Mouse (Mus musculus) heart, embryonic 16.5 days (tissue): ENCODE data around the gene Myo10. TPM values are rescaled to one million over a fixed set of nuclear protein-coding genes. Genes with fewer than 3 reads are reported as not detected.

ENCODE experiments used
- ATAC-seq: fragments of 200-750 bp; cut with Nextera tagmentation; replicated peaks from 2 replicates; pipeline ENCODE4 v1.8.0; 2017; ENCODE audit warnings: moderate number of reproducible peaks; ENCODE audit not compliant: insufficient read depth, low FRiP score; ENCODE audit errors: extremely low read depth
- H3K27ac ChIP-seq: fragments of 300-500 bp; sonication (generic); 2 replicates; pipeline ENCODE4 v1.5.1; 2014; ENCODE audit warnings: mild to moderate bottlenecking, low read length, control low read depth, moderate library complexity
- H3K27me3 ChIP-seq: fragments of 300-500 bp; sonication (generic); 2 replicates; pipeline ENCODE4 v1.6.1; 2014; ENCODE audit warnings: low read length, mixed read lengths; ENCODE audit not compliant: control insufficient read depth, insufficient read depth
- H3K36me3 ChIP-seq: fragments of 300-500 bp; sonication (generic); 2 replicates; pipeline ENCODE4 v1.6.1; 2014; ENCODE audit not compliant: control insufficient read depth, insufficient read depth
- H3K4me1 ChIP-seq: fragments of 300-500 bp; sonication (generic); 2 replicates; pipeline ENCODE4 v1.6.1; 2014; ENCODE audit warnings: low read length, mixed read lengths; ENCODE audit not compliant: control insufficient read depth, insufficient read depth
- H3K4me2 ChIP-seq: fragments of 300-500 bp; sonication (generic); 2 replicates; pipeline ENCODE4 v1.6.1; 2014; ENCODE audit warnings: low read depth, mild to moderate bottlenecking, control low read depth, low read length
- H3K4me3 ChIP-seq: fragments of 300-500 bp; sonication (generic); 2 replicates; pipeline ENCODE4 v1.5.1; 2014; ENCODE audit warnings: mild to moderate bottlenecking, control low read depth, low read length
- H3K9ac ChIP-seq: fragments of 300-500 bp; sonication (generic); 2 replicates; pipeline ENCODE4 v1.6.1; 2014; ENCODE audit warnings: low read length, control low read depth
- H3K9me3 ChIP-seq: fragments of 300-500 bp; sonication (generic); replicated peaks from 2 replicates; pipeline ENCODE4 v1.6.1; 2016; ENCODE audit warnings: low read length; ENCODE audit not compliant: control insufficient read depth
- WGBS: fragments of 180-500 bp; shearing (Covaris S2); extraction: QIAGEN DNeasy Blood & Tissue Kit; methylation state at CpG from one replicate; pipeline ENCODE4 v1.1.7; 2014; 5-methylcytosine and 5-hydroxymethylcytosine counted together
- polyA plus RNA-seq: library from polyadenylated mRNA; unstranded; fragments of >200 nt; fragmentation: Nextera tagmentation; extraction: Ambion mirVana; gene quantifications from 2 replicates; pipeline ENCODE4 v1.2.1, GENCODE M21; 2015

Gene Myo10
- polyA plus RNA-seq: 14.9 and 15.1 TPM in 2 replicates

DNA sequence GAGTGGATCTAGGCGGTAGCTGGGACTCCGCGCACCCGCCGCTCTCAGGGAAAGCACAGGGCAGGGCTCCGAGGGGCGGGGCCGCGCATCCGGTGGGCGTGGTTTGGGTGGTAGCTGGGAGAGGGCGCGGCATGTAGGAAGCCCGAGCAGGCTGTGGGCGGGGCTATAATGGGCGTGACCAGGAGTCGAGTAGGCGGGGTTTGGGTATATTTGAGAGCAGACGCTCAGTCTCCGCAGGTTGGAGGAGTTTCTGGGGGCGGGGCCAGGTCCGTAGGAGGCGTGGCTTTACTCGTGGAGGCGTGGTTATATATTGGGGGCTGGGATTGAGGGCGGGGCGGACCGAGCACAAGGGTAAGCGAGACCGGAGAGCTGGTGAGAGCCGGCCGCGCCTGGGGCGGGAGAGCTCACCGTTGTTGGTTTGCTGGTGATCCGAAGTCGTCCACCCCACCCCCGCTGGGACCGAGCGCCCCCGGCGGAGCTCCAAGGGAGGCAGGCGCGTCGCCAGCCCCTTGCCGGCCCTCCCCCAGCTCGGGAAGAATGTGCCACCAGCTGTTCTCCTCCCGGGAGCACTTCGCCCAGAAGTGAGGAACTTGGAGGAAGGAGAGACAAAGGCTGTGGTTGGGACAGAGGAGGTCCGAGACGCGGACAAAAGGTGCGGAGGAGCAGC lies at the start of gene Myo10:
Gene Myo10 (plus strand): TSS at position 326 of the 667 bp plus-strand sequence.
- WGBS: under 1% methylated on average over 53 of the region's 53 CpGs
- Histone ChIP-seq H3K9me3 (no peaks in the 10 kb centered on the region), H3K9ac (peak within 1 kb of the TSS; percentile 89), H3K36me3 (no peaks in the 10 kb centered on the region), H3K4me3 (peak within 1 kb of the TSS; percentile 84), H3K27ac (peak within 1 kb of the TSS; percentile 83), H3K4me1 (peaks cover 8% of the 10 kb centered on the region), H3K27me3 (peaks cover 6% of the 10 kb centered on the region; the same call in 1 of the 2 replicates), H3K4me2 (peak within 1 kb of the TSS; percentile 86)
- peak; percentile 93 for ATAC-seq

- Histone ChIP-seq H3K36me3 (no peaks in the 10 kb centered on the region), H3K27ac (no peak overlapping the region), H3K4me1 (peaks cover 2% of the 10 kb centered on the region; the same call in 1 of the 2 replicates), H3K4me3 (no peak overlapping the region), H3K4me2 (no peak overlapping the region), H3K9me3 (no peaks in the 10 kb centered on the region), H3K9ac (no peak overlapping the region), H3K27me3 (no peaks in the 10 kb centered on the region)
- no peak for ATAC-seq
- WGBS: 13% methylated on average over 3 of the region's 3 CpGs
Measured at GRCm38 (mm10) chr15:25573113-25573512, 49.2 kb upstream of the Myo10 start.

DNA sequence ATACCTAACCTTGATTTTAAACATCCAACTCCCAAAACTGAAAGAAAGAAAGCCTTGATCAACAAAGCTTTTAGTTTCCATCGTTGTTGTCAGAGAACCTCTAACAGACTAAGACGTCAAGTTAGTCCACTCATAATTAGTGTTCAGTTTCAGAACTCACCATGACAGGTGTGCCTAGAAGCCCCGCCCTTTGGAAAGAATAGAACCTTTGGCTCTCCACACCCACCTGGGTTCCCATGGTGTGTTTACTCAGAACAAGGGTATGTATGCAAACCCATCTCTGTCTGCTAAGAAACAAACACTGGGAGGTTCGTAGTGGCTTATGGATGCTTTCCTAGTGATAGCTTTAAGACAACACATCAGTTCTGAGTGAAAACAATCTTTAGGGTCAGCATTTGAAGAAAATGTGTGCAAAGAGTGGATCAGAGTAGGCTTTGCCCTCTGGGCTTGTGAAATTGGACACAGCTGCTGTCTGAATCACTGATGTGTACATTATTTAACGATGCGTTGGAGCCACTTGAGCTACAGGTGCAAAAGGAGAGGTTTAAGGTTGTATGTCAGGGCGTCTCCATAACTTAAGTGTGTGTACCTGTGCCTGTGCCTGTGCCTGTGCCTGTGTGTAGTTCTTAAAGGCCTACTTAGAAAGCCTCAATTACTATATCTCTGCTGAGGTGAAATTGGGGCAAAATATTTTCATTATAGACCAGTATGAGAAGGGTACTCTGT lies 48.3 kb upstream of the Myo10 start:
- Histone ChIP-seq H3K4me1 (peaks cover 2% of the 10 kb centered on the region; the same call in 1 of the 2 replicates), H3K27ac (no peak overlapping the region), H3K27me3 (no peaks in the 10 kb centered on the region), H3K4me3 (no peak overlapping the region), H3K36me3 (no peaks in the 10 kb centered on the region), H3K4me2 (no peak overlapping the region), H3K9me3 (no peaks in the 10 kb centered on the region), H3K9ac (no peak overlapping the region)
- ATAC-seq: no peak
- WGBS: 80% methylated on average over 7 of the region's 7 CpGs

DNA sequence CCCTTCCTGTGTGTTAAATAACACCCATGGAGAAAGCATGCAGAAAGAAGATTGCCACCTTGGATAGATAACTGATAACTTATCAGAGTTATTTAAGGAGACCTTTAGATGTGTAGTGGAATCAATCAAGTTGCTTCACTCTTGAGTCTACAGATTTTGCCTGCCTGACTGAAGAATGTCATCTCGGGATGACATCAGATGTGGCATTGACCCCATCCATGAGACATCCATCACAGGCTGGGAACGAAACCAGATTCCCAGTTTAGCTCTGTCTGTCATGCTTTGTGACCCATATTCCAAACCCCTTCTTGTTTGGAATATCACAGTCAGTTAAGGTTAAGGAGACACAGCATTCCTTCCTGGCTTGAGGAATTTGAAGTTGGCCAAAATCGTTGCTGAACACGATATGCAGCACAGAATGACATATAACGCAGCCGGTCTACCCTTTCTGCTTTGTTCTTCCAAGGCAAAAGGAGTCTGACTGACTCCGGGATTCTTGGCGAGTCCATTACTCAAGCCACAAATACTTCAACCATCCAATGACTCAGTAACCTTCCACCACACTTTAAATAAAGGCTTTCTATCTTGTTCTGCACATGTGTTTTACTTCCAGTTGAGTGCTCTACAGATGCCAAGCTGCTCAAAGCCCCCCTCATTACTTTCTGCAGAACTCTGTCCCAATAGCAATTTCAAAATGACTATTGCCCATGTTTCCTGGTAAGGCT lies 44.8 kb upstream of the Myo10 start:
- no peak overlapping the region for H3K4me3 ChIP-seq
- no peak for ATAC-seq
- H3K27me3 ChIP-seq: no peaks in the 10 kb centered on the region
- H3K9ac ChIP-seq: no peak overlapping the region
- WGBS: 65% methylated on average over 8 of the region's 8 CpGs
- no peaks in the 10 kb centered on the region for H3K36me3 ChIP-seq
- H3K4me2 ChIP-seq: no peak overlapping the region
- no peaks in the 10 kb centered on the region for H3K9me3 ChIP-seq
- H3K4me1 ChIP-seq: peaks cover 2% of the 10 kb centered on the region; the same call in 1 of the 2 replicates
- H3K27ac ChIP-seq: no peak overlapping the region

GRCm38 (mm10) chr15:25578369-25578768 lies 44.0 kb upstream of the Myo10 start:
- WGBS: 71% methylated on average over 4 of the region's 4 CpGs

DNA sequence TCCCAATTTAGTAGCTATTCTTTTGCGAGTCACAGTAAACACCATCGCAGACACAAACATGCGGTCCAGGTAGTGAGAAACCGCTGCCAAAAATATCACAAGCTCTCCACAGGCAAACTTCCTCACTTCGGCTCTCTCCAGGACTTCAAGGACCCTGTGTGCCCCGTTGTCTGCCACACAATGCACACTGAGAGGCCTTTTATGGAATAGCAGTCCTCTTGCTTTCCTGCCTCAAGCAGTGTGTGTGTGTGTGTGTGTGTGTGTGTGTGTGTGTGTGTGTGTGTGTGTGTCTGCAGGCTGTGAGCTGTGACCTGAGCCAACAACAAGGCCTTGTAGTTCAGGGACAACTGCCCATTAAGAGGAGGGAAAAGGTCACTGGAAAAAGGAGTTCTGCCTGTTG lies 41.6 kb upstream of the Myo10 start:
- Histone ChIP-seq H3K27ac (no peak overlapping the region; the same call in 1 of the 2 replicates), H3K36me3 (no peaks in the 10 kb centered on the region), H3K4me3 (no peak overlapping the region), H3K4me1 (no peaks in the 10 kb centered on the region), H3K4me2 (no peak overlapping the region), H3K9me3 (no peaks in the 10 kb centered on the region), H3K27me3 (no peaks in the 10 kb centered on the region), H3K9ac (no peak overlapping the region)
- WGBS: 22% methylated on average over 6 of the region's 6 CpGs
- no peak for ATAC-seq

More at GRCm38 (mm10) chr15:25578369-25578768, 44.0 kb upstream of the Myo10 start:
- ATAC-seq: no peak
- Histone ChIP-seq H3K4me2 (no peak overlapping the region), H3K9ac (no peak overlapping the region), H3K4me3 (no peak overlapping the region), H3K27me3 (no peaks in the 10 kb centered on the region), H3K27ac (no peak overlapping the region), H3K4me1 (peaks cover under 1% of the 10 kb centered on the region; the same call in 1 of the 2 replicates), H3K36me3 (no peaks in the 10 kb centered on the region), H3K9me3 (no peaks in the 10 kb centered on the region)

DNA sequence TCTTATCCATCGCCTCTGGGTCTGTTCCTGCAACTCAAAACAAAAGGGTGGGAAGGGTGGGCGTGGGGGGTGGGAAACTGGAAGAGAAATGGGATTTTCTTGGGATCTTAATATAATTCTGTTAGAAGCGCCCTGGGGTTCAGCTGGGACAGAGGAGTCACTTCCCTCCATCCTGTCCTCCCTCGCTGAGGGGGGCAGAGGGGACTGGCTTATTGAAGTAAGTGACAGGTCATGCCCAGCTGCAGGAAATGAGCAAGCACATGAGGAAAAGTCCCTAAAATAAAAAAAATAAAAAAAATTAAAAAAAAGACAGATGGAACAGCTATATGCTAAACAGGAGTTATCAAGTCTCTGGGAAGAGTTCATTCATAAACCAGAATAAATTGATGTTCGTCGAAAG lies 40.3 kb upstream of the Myo10 start:
- H3K36me3 ChIP-seq: no peaks in the 10 kb centered on the region
- no peak overlapping the region for H3K4me3 ChIP-seq
- no peaks in the 10 kb centered on the region for H3K9me3 ChIP-seq
- WGBS: 62% methylated on average over 6 of the region's 6 CpGs
- no peak overlapping the region for H3K27ac ChIP-seq
- no peak overlapping the region for H3K9ac ChIP-seq
- H3K4me2 ChIP-seq: no peak overlapping the region
- no peaks in the 10 kb centered on the region for H3K27me3 ChIP-seq
- ATAC-seq: no peak
- no peaks in the 10 kb centered on the region for H3K4me1 ChIP-seq

- H3K4me1 ChIP-seq: no peaks in the 10 kb centered on the region
- H3K27ac ChIP-seq: no peak overlapping the region
- 87% methylated on average over 8 of the region's 8 CpGs for WGBS
- ATAC-seq: no peak
- no peak overlapping the region for H3K4me2 ChIP-seq
- H3K36me3 ChIP-seq: no peaks in the 10 kb centered on the region
- H3K4me3 ChIP-seq: no peak overlapping the region
- no peaks in the 10 kb centered on the region for H3K9me3 ChIP-seq
- H3K27me3 ChIP-seq: no peaks in the 10 kb centered on the region
- H3K9ac ChIP-seq: no peak overlapping the region
Measured at GRCm38 (mm10) chr15:25583361-25583760, 39.0 kb upstream of the Myo10 start.

DNA sequence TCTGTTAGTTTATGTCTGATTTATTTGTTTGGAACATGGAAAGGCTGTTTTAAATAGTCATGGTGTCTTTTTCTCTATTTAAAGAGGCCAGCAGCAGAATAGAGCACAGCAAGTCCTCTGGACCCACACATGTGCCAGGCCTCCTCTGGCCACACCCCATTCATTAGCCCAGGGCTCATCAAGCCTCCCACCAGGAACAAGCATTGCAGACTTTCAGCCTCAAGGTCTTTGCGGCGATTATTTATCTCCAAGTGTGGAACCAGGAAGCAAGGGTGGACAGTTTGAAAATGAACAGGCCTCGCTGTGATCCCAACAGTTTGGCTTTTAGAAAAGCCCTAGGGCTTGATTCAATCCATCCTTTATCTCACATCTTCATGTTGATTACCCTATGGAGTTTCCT lies 35.5 kb upstream of the Myo10 start:
- no peak for ATAC-seq
- Histone ChIP-seq H3K4me2 (no peak overlapping the region), H3K36me3 (no peaks in the 10 kb centered on the region), H3K9me3 (no peaks in the 10 kb centered on the region), H3K4me3 (no peak overlapping the region), H3K9ac (no peak overlapping the region), H3K27me3 (no peaks in the 10 kb centered on the region), H3K4me1 (no peaks in the 10 kb centered on the region), H3K27ac (no peak overlapping the region)
- 42% methylated on average over 3 of the region's 3 CpGs for WGBS
